Mouse (Mus musculus) liver, embryonic 16.5 days (tissue): ENCODE measurements at regions not wholly inside any gene's neighbourhood (a gene's known extent, or its start where the extent isn't known, plus 50 kb on each side); places are given as distances from the start of the nearest gene placed in this dataset.
A peak's percentile ranks its signal among the peaks of the same experiment; 100 is the strongest.

ENCODE experiments used
- ATAC-seq: fragments of 200-750 bp; cut with Nextera tagmentation; 2 replicates; pipeline ENCODE4 v1.8.0; 2017; ENCODE audit warnings: low read depth, mild to moderate bottlenecking, moderate number of reproducible peaks, moderate library complexity
- H3K27ac ChIP-seq: fragments of 300-500 bp; sonication (generic); 2 replicates; pipeline ENCODE4 v1.5.1; 2014; ENCODE audit warnings: mild to moderate bottlenecking, low read length
- H3K27me3 ChIP-seq: fragments of 300-500 bp; sonication (generic); 2 replicates; pipeline ENCODE4 v1.6.1; 2014; ENCODE audit warnings: low read depth, low read length, mixed read lengths; ENCODE audit not compliant: control insufficient read depth, insufficient read depth
- H3K36me3 ChIP-seq: fragments of 300-500 bp; sonication (generic); 2 replicates; pipeline ENCODE4 v1.6.1; 2014; ENCODE audit warnings: mild to moderate bottlenecking; ENCODE audit not compliant: control insufficient read depth, insufficient read depth
- H3K4me1 ChIP-seq: fragments of 300-500 bp; sonication (generic); 2 replicates; pipeline ENCODE4 v1.6.1; 2014; ENCODE audit warnings: low read depth, low read length, mixed read lengths; ENCODE audit not compliant: control insufficient read depth
- H3K4me2 ChIP-seq: fragments of 300-500 bp; sonication (generic); 2 replicates; pipeline ENCODE4 v1.6.1; 2014; ENCODE audit warnings: low read depth, low read length, mixed read lengths
- H3K4me3 ChIP-seq: fragments of 300-500 bp; sonication (generic); 2 replicates; pipeline ENCODE4 v1.5.1; 2014; ENCODE audit warnings: low read depth, mild to moderate bottlenecking, low read length
- H3K9ac ChIP-seq: fragments of 300-500 bp; sonication (generic); 2 replicates; pipeline ENCODE4 v1.6.1; 2014; ENCODE audit warnings: low read depth, low read length
- H3K9me3 ChIP-seq: fragments of 300-500 bp; sonication (generic); replicated peaks from 2 replicates; pipeline ENCODE4 v1.6.1; 2016; ENCODE audit warnings: low read length; ENCODE audit not compliant: control insufficient read depth
- WGBS: fragments of 180-500 bp; shearing (Covaris S2); extraction: QIAGEN DNeasy Blood & Tissue Kit; methylation state at CpG from one replicate; pipeline ENCODE4 v1.1.7; 2014; ENCODE audit not compliant: insufficient replicate concordance; 5-methylcytosine and 5-hydroxymethylcytosine counted together

DNA sequence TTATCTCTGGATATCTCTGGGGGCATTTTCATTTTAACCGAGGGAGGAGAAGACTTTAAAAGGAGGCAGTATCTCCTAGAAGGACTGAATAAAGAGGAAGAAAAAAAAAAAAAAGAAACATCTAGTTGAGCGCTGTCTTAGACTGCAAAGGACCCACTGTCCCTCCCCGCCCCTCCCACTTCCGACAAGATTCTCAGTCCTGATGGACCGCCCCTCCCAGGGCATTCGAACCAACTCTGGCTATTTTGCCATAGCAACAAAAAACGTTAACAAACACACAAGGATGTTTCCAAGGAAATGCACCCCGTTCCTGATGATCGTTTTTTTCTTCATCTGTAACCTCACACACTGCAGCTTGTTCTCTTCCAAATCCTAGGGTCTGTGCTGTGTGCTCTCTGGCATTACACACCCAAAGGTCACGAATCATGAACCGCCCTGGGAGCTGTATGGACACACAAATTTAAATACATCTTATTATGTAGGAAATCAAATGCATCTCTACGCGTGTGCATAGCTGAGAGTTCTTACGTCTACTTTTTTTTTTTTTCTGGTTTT lies 75.8 kb downstream of the Rnd3 start:
- WGBS, result 46% methylated on average over 14 of the region's 14 CpGs

DNA sequence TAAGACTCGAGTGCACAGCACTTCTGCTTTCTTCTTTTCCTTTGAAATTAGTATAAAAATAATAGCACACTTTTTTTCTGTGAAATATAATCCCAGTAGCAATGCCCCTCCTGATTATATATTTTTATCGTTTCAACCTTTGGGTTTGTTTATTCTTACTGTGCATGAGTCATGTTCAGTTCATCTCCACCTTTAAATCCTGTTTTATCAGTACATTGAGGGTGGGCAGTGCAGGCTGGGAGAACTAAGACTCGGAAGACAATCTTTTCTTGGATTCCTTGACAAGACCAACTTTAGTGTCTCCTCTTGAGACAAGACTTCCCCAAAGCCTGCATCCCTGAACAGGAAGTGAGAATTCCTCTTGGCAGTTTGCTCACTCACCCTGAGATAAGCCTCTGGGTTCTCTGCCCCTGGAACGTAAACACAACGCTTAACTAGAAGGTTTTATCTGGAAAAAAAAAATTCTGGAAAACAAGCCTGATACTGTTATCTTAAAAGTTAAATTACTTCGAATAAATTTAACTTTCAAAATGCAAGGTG lies 76.5 kb downstream of the Rnd3 start:
- Histone ChIP-seq H3K9ac (no peak overlapping the region), H3K4me1 (no peaks in the 10 kb centered on the region; the same call in 1 of the 2 replicates), H3K4me3 (no peak overlapping the region), H3K27ac (no peak overlapping the region), H3K27me3 (no peaks in the 10 kb centered on the region), H3K4me2 (peak overlapping the region; percentile 20; the same call in 1 of the 2 replicates), H3K9me3 (no peaks in the 10 kb centered on the region), H3K36me3 (no peaks in the 10 kb centered on the region)
- no peak for ATAC-seq
- WGBS, result 17% methylated on average over 6 of the region's 6 CpGs

More for the DNA sequence above, 75.8 kb downstream of the Rnd3 start:
- H3K4me2 ChIP-seq, result peak overlapping the region; percentile 20
- H3K9ac ChIP-seq, result no peak overlapping the region
- H3K36me3 ChIP-seq, result no peaks in the 10 kb centered on the region
- H3K4me1 ChIP-seq, result no peaks in the 10 kb centered on the region; the same call in 1 of the 2 replicates
- no peak overlapping the region for H3K27ac ChIP-seq
- H3K9me3 ChIP-seq, result no peaks in the 10 kb centered on the region
- H3K4me3 ChIP-seq, result no peak overlapping the region
- ATAC-seq, result no peak
- no peaks in the 10 kb centered on the region for H3K27me3 ChIP-seq

DNA sequence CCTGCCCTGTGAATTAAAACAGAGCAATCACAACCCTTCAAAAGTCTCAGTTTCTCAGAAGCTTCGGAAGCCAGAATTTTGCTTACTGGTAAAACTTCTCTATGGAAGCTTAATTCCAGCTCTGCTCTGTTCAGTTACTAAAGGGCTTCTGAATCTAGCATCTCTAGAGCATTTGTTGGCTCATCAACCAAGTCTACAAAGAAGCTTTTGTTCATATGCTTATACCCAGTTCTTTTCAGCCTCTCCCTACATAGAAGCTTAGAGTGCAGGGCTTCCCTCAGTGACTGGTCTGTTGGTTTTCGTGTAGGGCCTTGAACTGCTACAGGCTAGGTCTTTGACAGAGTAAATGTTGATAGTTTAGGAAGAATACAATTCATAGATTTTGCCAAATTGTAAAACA lies 78.0 kb downstream of the Rnd3 start:
- Histone ChIP-seq H3K4me2 (no peak overlapping the region), H3K4me1 (no peaks in the 10 kb centered on the region; the same call in 1 of the 2 replicates), H3K36me3 (no peaks in the 10 kb centered on the region), H3K9me3 (no peaks in the 10 kb centered on the region), H3K27ac (no peak overlapping the region), H3K4me3 (no peak overlapping the region), H3K27me3 (no peaks in the 10 kb centered on the region), H3K9ac (no peak overlapping the region)
- 54% methylated on average over 2 of the region's 2 CpGs for WGBS
- no peak for ATAC-seq

DNA sequence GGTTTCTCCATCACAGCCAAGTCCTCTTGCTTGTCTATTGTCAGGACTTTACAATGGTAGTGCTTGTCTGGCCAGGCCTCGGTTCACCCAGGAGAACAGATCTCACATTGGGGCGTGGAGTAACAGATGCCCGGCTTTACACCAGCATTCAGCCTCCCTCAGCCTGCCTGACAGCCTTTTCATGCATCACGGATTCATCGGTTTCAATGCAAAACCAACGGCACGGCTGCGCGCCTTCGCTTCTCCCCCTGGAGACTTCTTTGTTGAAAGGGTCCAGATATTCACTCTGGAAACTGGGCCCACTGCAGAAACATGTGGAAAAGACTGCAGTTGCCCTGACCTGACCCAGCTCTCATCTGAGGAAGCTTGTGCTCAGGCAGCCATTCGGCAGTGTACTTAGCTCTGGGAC lies 82.5 kb downstream of the Rnd3 start:
- H3K36me3 ChIP-seq, result no peaks in the 10 kb centered on the region
- H3K27ac ChIP-seq, result no peak overlapping the region
- H3K4me2 ChIP-seq, result no peak overlapping the region
- H3K9me3 ChIP-seq, result no peaks in the 10 kb centered on the region
- ATAC-seq, result no peak
- no peaks in the 10 kb centered on the region for H3K27me3 ChIP-seq
- H3K9ac ChIP-seq, result no peak overlapping the region
- 76% methylated on average over 11 of the region's 11 CpGs for WGBS
- H3K4me3 ChIP-seq, result no peak overlapping the region
- H3K4me1 ChIP-seq, result no peaks in the 10 kb centered on the region

DNA sequence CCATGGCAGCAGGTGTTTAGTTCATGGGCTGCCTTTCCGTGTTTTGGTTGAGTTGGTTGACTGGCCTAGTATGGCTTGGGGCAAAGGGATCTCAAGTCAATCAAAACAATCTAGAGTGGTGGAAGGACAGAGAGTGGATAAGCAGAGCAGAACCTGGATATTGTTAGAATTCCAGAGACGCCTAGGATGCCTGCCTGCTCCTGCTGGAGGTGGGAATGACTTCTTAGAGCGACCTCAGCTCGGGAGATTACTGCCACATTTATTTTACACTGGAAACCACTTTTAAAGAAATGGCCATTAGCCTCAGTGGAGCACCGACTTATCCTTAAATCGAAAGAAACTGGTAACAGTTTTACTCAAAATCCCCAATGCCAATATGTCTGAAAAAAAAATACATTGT lies 83.1 kb downstream of the Rnd3 start:
- H3K36me3 ChIP-seq, result no peaks in the 10 kb centered on the region
- no peak overlapping the region for H3K27ac ChIP-seq
- no peaks in the 10 kb centered on the region for H3K27me3 ChIP-seq
- H3K9me3 ChIP-seq, result no peaks in the 10 kb centered on the region
- 64% methylated on average over 6 of the region's 6 CpGs for WGBS
- ATAC-seq, result no peak
- no peak overlapping the region for H3K9ac ChIP-seq
- H3K4me3 ChIP-seq, result no peak overlapping the region
- no peak overlapping the region for H3K4me2 ChIP-seq
- H3K4me1 ChIP-seq, result no peaks in the 10 kb centered on the region

DNA sequence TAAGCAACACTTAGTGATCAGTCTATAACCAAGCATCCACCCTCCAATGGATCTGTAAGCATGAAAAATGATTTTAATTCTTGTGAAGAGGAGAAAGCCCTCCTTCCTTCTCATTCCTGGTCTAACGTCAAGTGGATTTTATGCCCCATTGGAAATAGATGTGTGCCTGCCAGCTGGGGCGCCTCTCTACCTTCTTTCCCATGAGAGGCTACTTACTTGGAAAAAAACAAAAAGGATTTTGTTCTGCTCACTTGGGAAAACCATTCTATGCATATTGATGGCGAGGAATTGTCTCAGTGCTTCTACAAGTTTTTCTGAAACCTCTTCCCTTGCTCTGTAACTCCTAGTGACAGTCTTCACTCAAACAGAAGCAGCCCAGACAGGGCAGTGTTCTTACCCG lies 84.1 kb downstream of the Rnd3 start:
- no peaks in the 10 kb centered on the region for H3K9me3 ChIP-seq
- no peak overlapping the region for H3K4me2 ChIP-seq
- no peak for ATAC-seq
- no peaks in the 10 kb centered on the region for H3K4me1 ChIP-seq
- WGBS, result 65% methylated on average over 4 of the region's 4 CpGs
- no peaks in the 10 kb centered on the region for H3K27me3 ChIP-seq
- no peak overlapping the region for H3K9ac ChIP-seq
- no peak overlapping the region for H3K27ac ChIP-seq
- H3K36me3 ChIP-seq, result no peaks in the 10 kb centered on the region
- no peak overlapping the region for H3K4me3 ChIP-seq

DNA sequence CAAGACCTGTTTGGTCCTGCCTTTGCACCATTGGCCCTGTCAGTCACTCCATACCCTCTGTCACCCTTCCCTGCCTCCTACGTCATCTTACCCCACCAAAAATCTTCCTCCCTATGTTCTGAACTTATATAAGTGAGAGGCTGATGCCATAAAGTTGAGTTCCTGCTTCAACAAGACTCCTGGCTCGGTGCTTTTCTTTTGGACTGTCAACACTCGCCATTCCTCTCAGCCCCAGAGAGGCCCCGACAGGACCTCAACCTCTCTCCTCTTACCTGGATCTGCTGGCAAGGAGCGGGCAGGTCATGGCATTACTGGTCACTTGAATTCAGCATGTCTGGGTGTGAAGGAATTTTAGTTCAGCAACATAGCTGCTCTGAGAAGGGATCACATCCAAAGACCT lies 86.9 kb downstream of the Rnd3 start:
- Histone ChIP-seq H3K4me1 (no peaks in the 10 kb centered on the region), H3K36me3 (no peaks in the 10 kb centered on the region), H3K4me2 (no peak overlapping the region), H3K4me3 (no peak overlapping the region), H3K9ac (no peak overlapping the region), H3K9me3 (no peaks in the 10 kb centered on the region), H3K27me3 (no peaks in the 10 kb centered on the region), H3K27ac (no peak overlapping the region)
- WGBS, result 68% methylated on average over 5 of the region's 5 CpGs
- no peak for ATAC-seq

DNA sequence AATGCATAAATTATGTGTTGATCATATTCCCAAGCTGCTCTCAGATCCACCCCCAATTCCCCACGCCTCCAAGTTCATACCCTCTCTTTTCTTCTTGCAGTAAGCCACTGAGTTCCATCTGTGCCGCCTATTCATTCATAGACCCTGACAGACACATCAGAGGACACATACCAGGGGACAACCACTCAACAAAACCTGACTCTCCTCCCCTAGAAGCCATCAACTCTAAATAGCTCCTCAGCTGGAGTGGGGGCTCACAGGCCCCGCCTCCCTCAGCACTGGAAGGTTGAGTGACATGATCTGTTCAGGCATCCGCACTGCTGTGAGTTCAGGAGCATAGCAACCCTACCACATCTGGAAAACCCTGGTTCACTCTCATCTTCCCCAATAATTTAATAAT lies 90.8 kb downstream of the Rnd3 start:
- Histone ChIP-seq H3K4me1 (no peaks in the 10 kb centered on the region; the same call in 1 of the 2 replicates), H3K36me3 (no peaks in the 10 kb centered on the region), H3K27me3 (no peaks in the 10 kb centered on the region), H3K4me3 (no peak overlapping the region), H3K9ac (no peak overlapping the region), H3K9me3 (no peaks in the 10 kb centered on the region), H3K4me2 (no peak overlapping the region), H3K27ac (no peak overlapping the region)
- ATAC-seq, result no peak
- 73% methylated on average over 4 of the region's 4 CpGs for WGBS

DNA sequence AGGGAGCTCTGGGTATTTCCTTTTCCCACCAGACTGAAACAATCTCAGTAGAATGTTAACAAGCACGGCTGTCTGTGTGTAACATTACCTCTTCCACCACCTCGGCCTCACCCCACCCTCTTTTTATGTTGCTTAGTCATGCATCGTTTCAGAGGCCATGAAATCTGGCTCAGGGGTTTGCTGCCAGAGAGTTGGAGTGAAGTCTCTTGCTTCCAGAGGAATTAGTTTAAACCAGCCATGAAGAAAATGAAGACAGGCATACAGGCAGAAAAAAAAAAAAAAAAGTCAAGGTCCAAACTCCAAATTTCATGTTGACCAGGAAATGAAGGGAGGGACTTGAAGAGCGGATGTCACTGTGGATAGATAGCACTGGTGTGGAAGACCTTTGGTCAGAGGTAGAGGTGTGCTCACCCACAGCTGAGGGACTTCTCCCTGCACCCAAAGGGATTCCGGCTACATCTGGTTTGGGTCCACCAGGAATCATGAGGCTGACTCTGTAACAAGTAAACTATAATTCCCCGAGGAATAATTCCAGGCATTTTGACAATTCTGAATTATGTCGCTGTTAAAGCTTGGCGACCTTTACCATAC lies 92.7 kb downstream of the Rnd3 start:
- no peak overlapping the region for H3K4me2 ChIP-seq
- H3K4me1 ChIP-seq, result no peaks in the 10 kb centered on the region; the same call in 1 of the 2 replicates
- H3K27me3 ChIP-seq, result no peaks in the 10 kb centered on the region
- ATAC-seq, result peak; percentile 97
- no peaks in the 10 kb centered on the region for H3K36me3 ChIP-seq
- WGBS, result 39% methylated on average over 8 of the region's 8 CpGs
- no peaks in the 10 kb centered on the region for H3K9me3 ChIP-seq
- no peak overlapping the region for H3K9ac ChIP-seq
- H3K27ac ChIP-seq, result peak overlapping the region; percentile 47
- no peak overlapping the region for H3K4me3 ChIP-seq
